Mouse (Mus musculus): Measurements from ENCODE around the gene Lsm12.

The Lsm12 gene

GRCm38 (mm10) chr11:102117386-102117785, 67.7 kb downstream of the Lsm12 start:
- in situ Hi-C loops (cut with MboI) = no loop called here

GRCm38 (mm10) chr11:102116241-102116640, 68.9 kb downstream of the Lsm12 start:
- in situ Hi-C loops (cut with MboI) = no loop called here

All from mature B cell (primary cell).